Mouse (Mus musculus): Measurements from ENCODE around the gene Nat10. TPM values are rescaled to one million over a fixed set of nuclear protein-coding genes. Genes with fewer than 3 reads are reported as not detected.

The Nat10 gene
- polyA plus RNA-seq, 1 experiment from 2014 or later, result 18.5 TPM

GRCm38 (mm10) chr2:103784621-103785020 lies 23.6 kb upstream of the Nat10 start:
- ATAC-seq (ENCODE audit: low FRiP score), result no peak
- peaks cover 9% of the 10 kb centered on the region; the same call in 1 of the 2 replicates for H3K4me1 ChIP-seq
- no peaks in the 10 kb centered on the region for H3K27me3 ChIP-seq (replicated peaks)
- 91% methylated on average over 4 of the region's 4 CpGs for WGBS
- H3K9ac ChIP-seq (replicated peaks), result no peak overlapping the region
- H3K4me2 ChIP-seq, result no peak overlapping the region
- no peaks in the 10 kb centered on the region for H3K9me3 ChIP-seq (replicated peaks)
- peaks cover 16% of the 10 kb centered on the region for H3K36me3 ChIP-seq
- H3K27ac ChIP-seq (replicated peaks), result no peak overlapping the region
- H3K4me3 ChIP-seq (replicated peaks), result no peak overlapping the region

GRCm38 (mm10) chr2:103762492-103762891 lies 1.4 kb upstream of the Nat10 start:
- H3K4me3 ChIP-seq (replicated peaks), result no peak overlapping the region
- peaks cover 21% of the 10 kb centered on the region for H3K4me1 ChIP-seq
- H3K36me3 ChIP-seq, result peaks cover 15% of the 10 kb centered on the region
- WGBS, result 59% methylated on average over 1 of the region's 1 CpGs
- no peaks in the 10 kb centered on the region for H3K9me3 ChIP-seq (replicated peaks)
- H3K27ac ChIP-seq (replicated peaks), result no peak overlapping the region
- H3K27me3 ChIP-seq (replicated peaks), result no peaks in the 10 kb centered on the region
- no peak overlapping the region for H3K9ac ChIP-seq (replicated peaks)
- peak overlapping the region; percentile 88 for H3K4me2 ChIP-seq
- no peak for ATAC-seq (ENCODE audit: low FRiP score)

- Histone ChIP-seq H3K36me3 (peaks cover 14% of the 10 kb centered on the region), H3K4me1 (peaks cover 21% of the 10 kb centered on the region), H3K9me3 (replicated peaks) (no peaks in the 10 kb centered on the region), H3K4me2 (peak overlapping the region; percentile 88), H3K9ac (replicated peaks) (no peak overlapping the region), H3K4me3 (replicated peaks) (peak overlapping the region; percentile 86), H3K27ac (replicated peaks) (no peak overlapping the region), H3K27me3 (replicated peaks) (no peaks in the 10 kb centered on the region)
- no peak for ATAC-seq (ENCODE audit: low FRiP score)
- WGBS, result 41% methylated on average over 4 of the region's 4 CpGs
Measured at GRCm38 (mm10) chr2:103761993-103762392, 923 bp upstream of the Nat10 start.

GRCm38 (mm10) chr2:103760421-103760820 lies 649 bp downstream of the Nat10 start:
- peak; percentile 29; the same call in 1 of the 2 replicates for ATAC-seq (ENCODE audit: low FRiP score)
- Histone ChIP-seq H3K4me2 (peak overlapping the region; percentile 88), H3K36me3 (peaks cover 9% of the 10 kb centered on the region), H3K4me3 (replicated peaks) (peak overlapping the region; percentile 86), H3K9ac (replicated peaks) (peak overlapping the region; percentile 68), H3K9me3 (replicated peaks) (no peaks in the 10 kb centered on the region), H3K27me3 (replicated peaks) (no peaks in the 10 kb centered on the region), H3K27ac (replicated peaks) (peak overlapping the region; percentile 79), H3K4me1 (peaks cover 21% of the 10 kb centered on the region)
- WGBS, result under 1% methylated on average over 12 of the region's 12 CpGs

- Histone ChIP-seq H3K9ac (replicated peaks) (no peak overlapping the region), H3K27me3 (replicated peaks) (no peaks in the 10 kb centered on the region), H3K4me3 (replicated peaks) (no peak overlapping the region), H3K9me3 (replicated peaks) (no peaks in the 10 kb centered on the region), H3K36me3 (peaks cover 51% of the 10 kb centered on the region), H3K27ac (replicated peaks) (no peak overlapping the region), H3K4me2 (no peak overlapping the region), H3K4me1 (peaks cover 10% of the 10 kb centered on the region)
- no peak for ATAC-seq (ENCODE audit: low FRiP score)
- WGBS, result 92% methylated on average over 9 of the region's 9 CpGs
Measured at GRCm38 (mm10) chr2:103755458-103756085, 5.5 kb downstream of the Nat10 start.

- H3K9me3 ChIP-seq (replicated peaks), result no peaks in the 10 kb centered on the region
- H3K27me3 ChIP-seq (replicated peaks), result no peaks in the 10 kb centered on the region
- no peak overlapping the region for H3K27ac ChIP-seq (replicated peaks)
- no peak overlapping the region for H3K4me2 ChIP-seq
- no peak for ATAC-seq (ENCODE audit: low FRiP score)
- no peak overlapping the region for H3K9ac ChIP-seq (replicated peaks)
- H3K4me1 ChIP-seq, result peaks cover 3% of the 10 kb centered on the region
- 88% methylated on average over 3 of the region's 3 CpGs for WGBS
- H3K4me3 ChIP-seq (replicated peaks), result no peak overlapping the region
- H3K36me3 ChIP-seq, result peaks cover 59% of the 10 kb centered on the region
Measured at GRCm38 (mm10) chr2:103754614-103755013, 6.5 kb downstream of the Nat10 start.

- Histone ChIP-seq H3K9ac (replicated peaks) (no peak overlapping the region), H3K36me3 (peaks cover 80% of the 10 kb centered on the region), H3K4me1 (no peaks in the 10 kb centered on the region), H3K27me3 (replicated peaks) (no peaks in the 10 kb centered on the region), H3K9me3 (replicated peaks) (no peaks in the 10 kb centered on the region), H3K27ac (replicated peaks) (no peak overlapping the region), H3K4me2 (no peak overlapping the region), H3K4me3 (replicated peaks) (no peak overlapping the region)
- no peak for ATAC-seq (ENCODE audit: low FRiP score)
- WGBS, result 96% methylated on average over 6 of the region's 6 CpGs
Measured at GRCm38 (mm10) chr2:103751771-103752170, 9.3 kb downstream of the Nat10 start.

GRCm38 (mm10) chr2:103749091-103749490 lies 12.0 kb downstream of the Nat10 start:
- H3K4me3 ChIP-seq (replicated peaks), result no peak overlapping the region
- peaks cover 63% of the 10 kb centered on the region for H3K36me3 ChIP-seq
- no peak overlapping the region for H3K4me2 ChIP-seq
- H3K9me3 ChIP-seq (replicated peaks), result no peaks in the 10 kb centered on the region
- no peaks in the 10 kb centered on the region for H3K27me3 ChIP-seq (replicated peaks)
- H3K27ac ChIP-seq (replicated peaks), result no peak overlapping the region
- WGBS, result 90% methylated on average over 3 of the region's 3 CpGs
- no peaks in the 10 kb centered on the region for H3K4me1 ChIP-seq
- no peak overlapping the region for H3K9ac ChIP-seq (replicated peaks)
- no peak for ATAC-seq (ENCODE audit: low FRiP score)

- no peaks in the 10 kb centered on the region for H3K9me3 ChIP-seq (replicated peaks)
- no peaks in the 10 kb centered on the region for H3K4me1 ChIP-seq
- H3K27ac ChIP-seq (replicated peaks), result no peak overlapping the region
- peaks cover 59% of the 10 kb centered on the region for H3K36me3 ChIP-seq
- H3K4me3 ChIP-seq (replicated peaks), result no peak overlapping the region
- WGBS, result 94% methylated on average over 9 of the region's 9 CpGs
- H3K27me3 ChIP-seq (replicated peaks), result no peaks in the 10 kb centered on the region
- no peak overlapping the region for H3K9ac ChIP-seq (replicated peaks)
- H3K4me2 ChIP-seq, result no peak overlapping the region
- ATAC-seq (ENCODE audit: low FRiP score), result no peak
Measured at GRCm38 (mm10) chr2:103747891-103748290, 13.2 kb downstream of the Nat10 start.

- ATAC-seq (ENCODE audit: low FRiP score), result no peak
- H3K4me2 ChIP-seq, result no peak overlapping the region
- no peak overlapping the region for H3K4me3 ChIP-seq (replicated peaks)
- H3K27me3 ChIP-seq (replicated peaks), result no peaks in the 10 kb centered on the region
- H3K27ac ChIP-seq (replicated peaks), result no peak overlapping the region
- H3K4me1 ChIP-seq, result no peaks in the 10 kb centered on the region
- H3K9me3 ChIP-seq (replicated peaks), result no peaks in the 10 kb centered on the region
- WGBS, result 88% methylated on average over 2 of the region's 2 CpGs
- H3K36me3 ChIP-seq, result peaks cover 56% of the 10 kb centered on the region
- no peak overlapping the region for H3K9ac ChIP-seq (replicated peaks)
Measured at GRCm38 (mm10) chr2:103746761-103747160, 14.3 kb downstream of the Nat10 start.

GRCm38 (mm10) chr2:103746096-103746495 lies 15.0 kb downstream of the Nat10 start:
- no peak overlapping the region for H3K27ac ChIP-seq (replicated peaks)
- no peak for ATAC-seq (ENCODE audit: low FRiP score)
- H3K4me3 ChIP-seq (replicated peaks), result no peak overlapping the region
- no peaks in the 10 kb centered on the region for H3K27me3 ChIP-seq (replicated peaks)
- H3K4me1 ChIP-seq, result no peaks in the 10 kb centered on the region
- H3K9ac ChIP-seq (replicated peaks), result no peak overlapping the region
- 82% methylated on average over 2 of the region's 2 CpGs for WGBS
- H3K36me3 ChIP-seq, result peaks cover 49% of the 10 kb centered on the region
- no peak overlapping the region for H3K4me2 ChIP-seq
- H3K9me3 ChIP-seq (replicated peaks), result no peaks in the 10 kb centered on the region

GRCm38 (mm10) chr2:103745481-103745880 lies 15.6 kb downstream of the Nat10 start:
- no peak for ATAC-seq (ENCODE audit: low FRiP score)
- Histone ChIP-seq H3K4me3 (replicated peaks) (no peak overlapping the region), H3K27ac (replicated peaks) (no peak overlapping the region), H3K27me3 (replicated peaks) (no peaks in the 10 kb centered on the region), H3K9me3 (replicated peaks) (no peaks in the 10 kb centered on the region), H3K9ac (replicated peaks) (no peak overlapping the region), H3K36me3 (peaks cover 46% of the 10 kb centered on the region), H3K4me2 (no peak overlapping the region), H3K4me1 (no peaks in the 10 kb centered on the region)
- WGBS, result 88% methylated on average over 5 of the region's 5 CpGs

All from neural tube, embryonic 15.5 days (tissue).